Mouse (Mus musculus): ENCODE measurements around the gene Bach2.

The Bach2 gene

DNA sequence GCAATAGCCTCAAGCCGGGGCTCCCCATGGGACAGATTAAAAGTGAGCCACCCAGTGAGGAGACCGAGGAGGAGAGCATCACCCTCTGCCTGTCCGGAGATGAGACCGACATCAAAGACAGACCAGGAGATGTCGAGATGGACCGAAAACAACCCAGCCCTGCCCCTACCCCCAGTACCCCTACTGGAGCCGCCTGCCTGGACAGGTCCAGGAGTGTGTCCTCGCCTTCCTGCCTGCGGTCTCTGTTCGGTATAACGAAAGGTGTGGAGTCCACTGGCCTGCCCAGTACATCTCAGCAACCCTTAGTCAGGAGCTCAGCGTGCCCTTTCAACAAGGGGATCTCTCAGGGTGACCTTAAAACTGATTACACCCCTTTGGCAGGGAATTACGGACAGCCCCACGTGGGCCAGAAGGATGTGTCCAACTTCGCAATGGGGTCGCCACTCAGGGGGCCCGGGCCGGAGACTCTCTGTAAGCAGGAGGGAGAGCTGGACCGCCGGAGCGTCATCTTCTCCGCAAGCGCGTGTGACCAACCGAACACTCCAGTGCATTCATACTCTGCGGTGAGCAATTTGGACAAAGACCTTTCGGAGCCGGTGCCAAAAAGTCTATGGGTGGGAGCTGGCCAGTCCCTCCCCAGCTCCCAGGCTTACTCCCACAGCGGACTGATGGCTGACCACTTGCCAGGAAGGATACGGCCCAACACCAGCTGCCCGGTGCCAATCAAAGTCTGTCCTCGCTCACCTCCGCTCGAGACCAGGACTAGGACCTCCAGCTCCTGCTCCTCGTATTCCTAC is 323.9 kb downstream of the Bach2 start:
- in situ Hi-C loops (cut with MboI), result loop anchor here (10.0 kb wide), 1 partner anchor 508 kb away; no protein-coding TSS in a partner anchor

DNA sequence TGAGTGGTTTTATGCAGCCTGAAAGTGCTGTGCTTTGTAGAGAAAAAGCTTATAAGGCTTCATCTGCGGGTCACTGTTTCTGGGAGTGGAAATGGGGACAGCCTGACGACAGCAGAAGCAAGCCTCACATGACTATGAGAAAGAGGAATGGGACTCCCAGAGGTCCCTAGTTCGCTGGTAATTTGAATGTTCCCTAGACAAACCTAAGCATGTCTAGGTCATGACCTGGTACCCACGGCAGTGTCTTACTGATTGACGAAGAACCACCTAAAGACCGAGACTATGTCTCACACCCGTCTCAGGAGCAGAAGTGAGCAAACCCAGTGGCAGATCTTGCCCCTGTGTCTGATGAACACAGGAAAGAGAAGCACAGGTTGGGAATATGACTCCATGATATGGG is 325.8 kb downstream of the Bach2 start:
- in situ Hi-C loops (cut with MboI), result loop anchor here (10.0 kb wide), 1 partner anchor 510 kb away; no protein-coding TSS in a partner anchor

DNA sequence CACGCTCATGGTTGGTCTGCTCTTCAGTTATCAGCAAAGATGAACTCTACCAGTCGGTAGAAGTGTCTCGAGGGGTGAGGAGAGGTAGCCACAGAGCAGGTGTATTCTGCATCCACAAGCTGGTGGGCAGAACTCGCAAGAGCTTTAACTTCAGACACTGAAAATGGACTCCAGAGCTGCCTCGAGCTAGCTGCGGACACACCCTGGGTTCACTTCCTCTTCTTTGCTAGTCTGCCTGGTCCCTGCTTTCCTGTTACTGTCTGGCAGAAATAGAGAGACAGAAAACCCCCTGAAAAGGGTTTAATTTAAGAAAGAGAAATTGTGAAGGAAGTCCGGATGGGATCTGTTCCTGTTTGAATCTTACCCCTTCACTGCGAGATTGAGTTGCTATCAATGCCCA is 326.3 kb downstream of the Bach2 start:
- in situ Hi-C loops (cut with MboI), result loop anchor here (10.0 kb wide), 1 partner anchor 510 kb away; no protein-coding TSS in a partner anchor

DNA sequence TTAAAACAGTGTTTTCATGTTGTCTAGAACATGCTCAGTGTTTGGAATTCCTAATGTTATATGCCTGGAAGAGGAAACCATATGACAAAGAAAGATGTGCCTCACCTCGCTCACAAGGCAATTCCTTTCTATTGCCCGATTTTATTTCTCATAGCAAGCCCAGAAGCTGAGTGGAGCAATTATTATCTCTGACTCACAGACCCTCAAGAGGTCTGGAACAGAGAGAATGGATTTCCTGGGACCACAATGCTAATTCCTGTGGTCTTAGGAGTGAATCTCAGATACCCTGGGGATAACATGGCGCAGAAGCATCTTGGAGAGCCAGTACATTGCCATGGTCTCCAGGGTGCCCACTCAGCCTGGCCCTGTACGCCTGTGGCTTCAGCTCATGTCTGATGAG is 330.4 kb downstream of the Bach2 start:
- in situ Hi-C loops (cut with MboI), result loop anchor here (10.0 kb wide), 1 partner anchor 514 kb away; no protein-coding TSS in a partner anchor

DNA sequence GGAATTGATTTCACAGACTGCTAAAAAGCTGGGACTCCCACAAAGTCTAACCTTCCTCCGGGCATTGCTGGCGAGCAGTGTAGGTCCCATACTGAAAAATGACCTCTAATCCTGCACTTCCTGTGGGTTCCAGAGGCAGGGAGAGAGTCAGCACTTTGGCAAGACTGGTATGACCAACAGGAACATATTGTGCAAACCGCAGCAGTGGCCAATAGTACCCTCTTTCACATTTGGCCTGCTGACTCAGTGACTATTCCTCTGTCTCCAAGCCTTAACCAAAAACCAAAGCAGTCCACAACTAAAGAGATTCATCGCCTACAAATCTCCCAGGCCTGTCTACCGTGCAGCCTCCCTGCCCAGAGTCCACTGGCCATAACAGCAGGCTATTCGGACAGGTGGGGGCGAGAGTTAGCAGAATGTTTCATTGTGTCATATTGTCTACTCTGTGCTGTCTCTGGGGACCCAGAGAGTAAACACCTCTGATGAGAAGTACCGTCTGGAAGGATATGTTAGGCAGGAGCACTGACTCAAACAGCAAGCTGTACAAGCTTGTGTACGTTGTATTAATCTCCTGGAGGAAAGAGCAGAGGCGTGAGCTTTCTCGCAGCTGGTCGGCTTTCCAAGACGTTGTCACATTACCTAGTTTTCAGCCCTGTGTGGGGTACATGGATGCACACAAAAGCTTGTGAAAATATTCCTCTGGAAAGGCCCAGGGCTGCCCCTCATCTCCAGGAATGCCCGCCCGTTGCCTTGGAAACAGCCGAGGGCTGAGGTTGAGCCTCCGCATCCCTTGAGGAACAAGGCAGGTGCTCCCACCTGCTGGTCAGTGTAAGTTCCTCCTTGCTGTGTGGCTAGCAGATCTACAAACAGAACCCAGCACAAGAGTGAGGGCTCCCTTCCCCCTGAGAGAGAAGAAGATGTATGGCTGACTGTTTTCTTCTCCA is 331.7 kb downstream of the Bach2 start:
- in situ Hi-C loops (cut with MboI), result loop anchor here (10.0 kb wide), 1 partner anchor 515 kb away; no protein-coding TSS in a partner anchor

DNA sequence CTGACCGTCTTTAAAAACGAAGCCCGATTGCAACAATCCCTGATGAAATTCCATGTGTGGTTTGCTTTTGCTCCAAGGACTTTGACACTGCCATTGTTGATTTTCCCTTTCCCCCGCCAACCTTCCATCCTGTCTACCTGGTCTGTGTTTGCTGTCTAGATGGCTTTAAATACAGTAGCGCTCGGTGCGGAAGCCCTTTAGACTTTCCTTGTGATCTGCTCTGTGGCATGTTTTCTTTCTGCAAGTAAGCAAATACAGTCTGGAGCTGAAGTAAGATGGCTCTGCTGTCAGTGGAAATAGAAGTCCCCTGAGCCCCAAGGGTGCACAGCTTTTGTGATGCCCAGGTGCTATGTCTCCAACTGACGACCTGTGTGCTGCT is 332.3 kb downstream of the Bach2 start:
- in situ Hi-C loops (cut with MboI), result no loop called here

DNA sequence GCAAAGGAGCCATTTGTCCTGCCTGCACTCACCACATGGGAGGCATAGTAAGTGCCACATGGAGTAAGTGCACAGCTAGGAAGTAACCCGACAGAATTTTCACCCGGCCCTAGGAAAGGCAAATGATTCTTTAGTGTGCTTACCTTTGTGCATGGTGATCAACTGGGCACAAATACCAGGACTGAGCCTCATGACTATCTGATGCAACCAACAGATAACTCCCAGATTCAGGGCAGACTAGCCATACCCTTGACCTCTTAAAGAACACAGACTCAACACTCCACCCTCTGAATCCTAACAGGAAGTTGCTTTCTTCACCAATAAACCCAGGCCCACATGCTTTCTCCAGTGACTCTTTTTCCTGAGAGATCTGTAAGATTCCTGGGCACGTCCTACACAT is 332.8 kb downstream of the Bach2 start:
- in situ Hi-C loops (cut with MboI), result no loop called here

DNA sequence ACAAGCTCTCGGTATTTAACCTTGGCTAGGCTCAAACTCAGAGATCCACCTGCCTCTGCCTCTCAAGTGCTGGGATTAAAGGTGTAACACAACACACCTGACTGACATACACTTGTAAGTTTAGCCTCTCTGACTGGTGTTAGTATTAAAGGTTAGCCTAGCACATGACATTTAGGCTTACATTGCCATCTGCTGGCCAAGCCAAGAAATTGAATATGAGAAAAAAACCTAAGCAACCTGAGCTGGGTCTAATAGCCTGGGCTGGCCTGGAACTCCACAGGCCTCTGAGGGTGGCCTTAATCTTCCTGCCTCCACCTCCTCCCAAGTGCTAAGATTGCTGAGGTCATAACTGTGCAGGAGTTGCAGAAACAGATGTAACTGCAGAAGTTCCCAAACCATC is 333.5 kb downstream of the Bach2 start:
- in situ Hi-C loops (cut with MboI), result no loop called here

DNA sequence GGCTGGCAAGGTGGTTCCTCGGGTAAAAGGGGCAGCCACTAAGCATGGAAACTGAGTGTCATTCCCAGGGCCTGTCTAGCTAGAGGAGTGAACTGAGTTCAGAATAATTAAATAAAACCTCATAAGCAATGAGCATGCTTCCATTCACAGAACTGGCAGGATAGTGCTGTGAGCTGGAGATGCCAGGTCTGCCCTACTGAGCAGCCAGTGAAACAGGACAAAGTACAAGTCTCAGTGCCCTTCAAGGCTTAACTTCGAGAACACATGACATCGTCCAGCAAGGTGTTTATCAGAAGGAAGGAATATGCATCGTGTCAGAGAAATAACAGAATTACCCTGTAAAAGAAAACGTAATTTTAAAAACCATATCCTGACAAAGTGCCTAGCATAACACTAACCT is 335.0 kb downstream of the Bach2 start:
- in situ Hi-C loops (cut with MboI), result no loop called here

DNA sequence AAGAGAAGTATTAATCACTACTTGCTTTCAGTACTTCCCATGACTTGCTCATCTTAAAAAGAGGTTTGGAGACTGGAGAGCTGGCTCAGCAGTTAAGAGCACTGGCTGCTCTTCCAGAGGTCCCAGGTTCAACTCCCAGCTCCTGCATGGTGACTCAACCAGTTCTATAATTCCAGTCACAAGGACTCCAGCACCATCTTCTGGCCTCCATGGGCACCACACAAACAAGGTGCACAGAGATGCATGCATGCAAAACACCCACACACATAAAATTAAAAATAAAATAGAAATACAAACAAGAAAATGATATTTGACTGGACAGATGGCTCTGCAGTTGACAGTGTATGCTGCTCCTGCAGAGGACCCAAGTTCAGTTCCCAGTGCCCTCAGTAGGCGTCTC is 336.0 kb downstream of the Bach2 start:
- in situ Hi-C loops (cut with MboI), result no loop called here

DNA sequence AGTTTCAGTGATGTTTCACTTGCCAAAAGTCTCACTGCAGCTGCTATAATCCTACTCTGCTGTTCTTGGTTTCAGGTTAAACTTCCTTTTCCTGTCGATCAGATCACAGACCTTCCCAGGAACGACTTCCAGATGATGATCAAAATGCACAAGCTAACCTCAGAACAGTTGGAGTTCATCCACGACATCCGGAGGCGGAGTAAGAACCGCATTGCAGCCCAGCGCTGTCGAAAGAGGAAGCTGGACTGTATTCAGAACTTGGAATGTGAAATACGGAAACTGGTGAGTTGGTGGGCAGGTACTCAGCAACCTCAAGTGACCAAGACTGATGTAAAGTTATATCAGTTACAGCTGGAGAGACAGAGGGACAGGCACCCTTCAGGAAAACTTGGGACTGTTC is 336.6 kb downstream of the Bach2 start:
- in situ Hi-C loops (cut with MboI), result no loop called here

DNA sequence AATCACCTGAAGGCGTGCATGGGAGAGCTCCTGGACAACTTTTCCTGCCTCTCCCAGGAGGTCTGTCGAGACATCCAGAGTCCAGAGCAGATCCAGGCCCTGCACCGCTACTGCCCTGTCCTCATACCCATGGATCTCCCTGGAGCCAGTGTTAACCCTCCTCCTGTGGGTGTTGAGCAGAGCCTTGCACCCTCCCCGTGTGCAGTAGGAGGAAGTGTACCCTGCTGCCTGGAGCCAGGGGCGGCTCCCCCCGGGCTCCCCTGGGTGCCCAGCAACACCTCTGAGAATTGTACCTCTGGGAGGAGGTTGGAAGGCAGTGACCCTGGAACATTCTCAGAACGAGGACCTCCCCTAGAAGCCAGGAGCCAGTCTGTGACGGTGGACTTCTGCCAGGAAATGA is 341.2 kb downstream of the Bach2 start:
- in situ Hi-C loops (cut with MboI), result no loop called here

DNA sequence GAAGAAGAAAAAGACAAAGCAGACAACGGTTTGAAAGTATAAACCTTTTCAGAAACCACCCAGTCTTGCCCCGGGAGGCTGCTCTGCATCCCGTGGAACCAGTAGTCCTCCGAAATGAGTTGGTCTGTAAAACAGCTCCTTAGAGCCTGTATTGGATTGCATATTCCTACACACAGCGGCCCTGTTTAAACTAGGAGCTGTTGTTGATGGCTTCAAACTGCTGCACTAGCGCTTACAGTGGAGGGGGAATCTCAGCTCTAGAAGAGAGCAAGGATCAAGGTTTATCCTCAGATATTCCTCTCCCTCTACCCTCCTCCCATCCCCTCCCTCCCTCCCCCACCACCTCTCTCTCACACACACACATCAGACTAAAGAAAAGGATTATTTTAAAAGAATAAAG is 345.6 kb downstream of the Bach2 start:
- in situ Hi-C loops (cut with MboI), result no loop called here

DNA sequence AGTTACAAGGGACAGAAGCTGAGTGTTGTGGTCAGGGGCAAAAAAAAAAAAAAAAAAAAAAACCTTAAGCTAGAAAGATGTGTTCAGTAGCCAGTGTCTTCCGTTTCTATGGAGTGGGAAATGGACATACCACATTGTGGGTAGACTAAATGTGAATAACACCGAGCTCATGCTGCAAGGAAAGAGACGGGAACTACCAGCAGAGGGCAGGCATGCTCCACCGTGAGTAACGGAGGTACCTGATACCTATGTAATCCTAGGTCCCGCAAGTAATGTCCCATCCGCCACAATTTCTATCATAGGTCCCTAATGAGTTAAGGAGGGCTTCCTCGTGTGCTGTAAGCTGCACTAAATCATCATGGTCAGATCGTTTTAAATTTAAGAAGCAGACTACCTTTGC is 348.0 kb downstream of the Bach2 start:
- in situ Hi-C loops (cut with MboI), result no loop called here

DNA sequence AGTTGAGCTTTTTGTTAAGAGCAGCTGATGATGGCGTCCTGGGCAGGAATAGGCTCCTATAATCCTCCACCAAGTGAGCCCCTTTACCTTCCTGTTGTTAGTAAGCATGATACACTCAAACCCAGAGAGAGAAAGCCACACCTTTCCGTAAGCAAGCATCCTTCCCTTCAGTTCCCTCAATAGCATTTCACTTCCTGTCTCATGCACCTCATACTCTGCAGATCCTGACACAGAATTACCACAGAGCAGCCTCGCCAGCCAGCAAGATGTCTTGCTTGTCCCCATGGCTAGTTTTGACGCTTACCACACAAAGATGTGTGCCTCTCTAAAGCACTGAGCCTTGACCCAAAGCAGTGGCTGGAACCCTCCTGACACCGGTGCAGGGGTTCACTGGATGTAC is 348.9 kb downstream of the Bach2 start:
- in situ Hi-C loops (cut with MboI), result no loop called here

DNA sequence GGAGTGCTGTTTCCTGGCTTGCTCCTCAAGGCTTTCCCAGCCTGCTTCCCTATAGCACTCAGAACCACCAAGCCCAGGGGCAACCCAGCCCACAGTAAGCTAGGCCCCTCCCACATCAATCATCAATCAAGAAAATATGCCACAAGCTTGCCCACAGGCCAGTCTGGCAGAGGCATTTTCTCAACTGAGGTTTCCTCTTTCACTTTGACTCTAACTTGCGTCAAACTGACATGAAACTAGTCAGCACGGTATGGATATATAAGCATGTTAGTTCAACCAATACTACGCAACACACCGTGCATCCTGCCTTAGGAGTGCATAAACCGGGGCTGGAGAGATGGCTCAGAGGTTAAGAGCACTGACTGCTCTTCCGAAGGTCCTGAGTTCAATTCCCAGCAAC is 349.6 kb downstream of the Bach2 start:
- in situ Hi-C loops (cut with MboI), result no loop called here

DNA sequence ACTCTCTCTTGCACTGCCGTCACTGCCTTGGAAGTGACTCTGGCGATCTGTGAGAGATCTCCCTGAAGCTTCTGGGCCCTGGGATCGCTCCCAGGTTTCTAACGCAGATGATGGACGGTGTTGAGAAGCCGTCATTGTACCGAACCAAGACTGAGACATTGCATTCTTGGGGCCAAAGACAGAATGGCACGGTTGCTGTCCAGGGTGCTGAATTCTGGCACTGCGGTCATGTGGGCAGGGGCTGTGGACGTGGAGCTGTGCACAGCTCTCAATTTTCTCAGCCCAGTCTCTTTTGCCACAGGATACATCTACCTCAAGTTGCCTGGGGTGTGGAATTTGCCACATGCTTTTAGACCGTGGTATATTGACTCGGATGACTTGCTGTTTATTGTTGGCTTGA is 362.5 kb downstream of the Bach2 start:
- in situ Hi-C loops (cut with MboI), result no loop called here

DNA sequence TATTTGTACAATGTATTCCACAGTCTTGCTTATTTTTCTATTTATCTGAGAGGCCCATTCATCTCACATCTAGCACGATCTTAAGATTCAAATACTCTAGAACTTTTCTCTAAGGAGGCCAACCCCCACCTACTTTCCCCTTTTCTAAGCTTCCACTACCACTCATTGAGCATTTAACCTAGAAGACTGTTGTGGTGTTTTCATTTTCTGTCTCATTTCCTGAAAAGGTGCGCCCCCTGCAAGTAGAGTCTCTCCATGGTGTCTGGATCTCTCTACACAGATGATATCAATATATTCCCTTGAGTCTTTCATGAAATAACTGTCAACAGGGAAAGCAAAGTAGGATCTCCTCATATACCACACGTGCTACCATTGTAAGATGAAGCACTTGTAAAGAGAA is 364.1 kb downstream of the Bach2 start, which contains the start of gene Gja10:
Gene Gja10, minus strand, starts transcription at position 101 of the 400 bp plus-strand sequence.
- in situ Hi-C loops (cut with MboI), result no loop called here

DNA sequence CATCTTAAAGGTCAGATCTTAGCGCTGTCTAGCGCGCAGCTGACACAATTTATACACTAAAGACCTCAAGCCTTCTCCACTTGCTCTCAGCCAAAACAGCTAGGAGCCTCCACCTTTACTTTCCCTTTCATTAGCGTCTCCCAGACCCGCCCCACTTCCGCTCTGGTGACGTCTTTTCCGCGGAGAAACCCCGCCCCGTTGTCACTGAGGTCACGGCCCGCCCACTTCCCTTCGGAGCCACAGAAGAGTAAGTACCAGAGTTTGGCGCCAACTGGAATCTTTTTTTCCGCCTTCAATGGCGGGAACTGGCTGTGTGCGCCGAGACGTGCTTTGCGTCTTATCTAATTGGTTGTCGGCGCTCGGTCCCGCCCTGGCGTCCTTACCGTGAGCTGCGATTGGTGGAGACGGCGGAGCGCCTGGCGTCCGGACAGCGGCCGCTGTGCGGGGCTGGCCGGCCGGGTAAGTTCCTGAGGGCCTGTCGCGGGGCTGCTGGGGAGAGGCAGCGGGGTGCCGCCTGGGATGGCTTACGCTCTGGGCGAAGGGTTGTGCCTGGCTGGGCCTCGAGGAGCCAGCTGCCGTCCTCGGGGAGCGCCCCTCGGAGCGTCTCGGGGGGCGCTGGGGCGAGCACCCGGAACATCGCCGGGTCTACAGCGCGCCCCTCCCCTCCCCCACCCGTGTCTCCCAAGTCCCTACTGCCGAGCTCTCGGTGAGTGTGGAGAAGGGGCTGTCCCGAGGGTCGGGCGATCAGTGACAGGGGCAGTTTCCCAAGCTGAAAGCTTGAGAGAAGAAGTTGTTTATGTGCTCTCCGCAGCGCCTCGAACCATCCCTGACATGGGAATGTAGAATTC is 376.7 kb downstream of the Bach2 start, which contains the start of gene Casp8ap2:
Gene Casp8ap2, plus strand, starts transcription at position 418 of the 848 bp plus-strand sequence.
- in situ Hi-C loops (cut with MboI), result no loop called here

DNA sequence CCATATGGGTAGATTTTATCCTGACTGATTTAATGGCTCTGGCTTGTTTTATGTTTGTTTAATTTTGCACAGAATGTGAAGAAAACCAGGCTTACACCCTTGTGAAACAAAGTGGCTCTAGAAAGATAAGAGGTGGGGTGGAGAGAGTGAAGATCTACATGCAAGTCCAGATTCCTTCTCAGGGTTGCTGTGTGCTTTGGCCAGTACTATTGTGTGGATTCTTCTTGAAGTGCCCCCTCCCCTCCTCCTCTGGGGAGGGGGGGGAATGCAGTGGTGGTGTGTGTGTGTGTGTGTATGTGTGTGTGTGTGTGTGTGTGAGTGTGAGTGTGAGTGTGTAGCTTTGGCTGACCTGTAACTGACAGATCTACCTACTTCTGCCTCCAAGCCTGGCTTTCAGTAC is 383.0 kb downstream of the Bach2 start:
- in situ Hi-C loops (cut with MboI), result no loop called here
